Mouse (Mus musculus): ENCODE measurements around the gene Tmem72. TPM values are rescaled to one million over a fixed set of nuclear protein-coding genes. Genes with fewer than 3 reads are reported as not detected.
A peak's percentile ranks its signal among the peaks of the same experiment; 100 is the strongest.

Tmem72 gene
- polyA plus RNA-seq, 1 experiment: 0.04 TPM

DNA sequence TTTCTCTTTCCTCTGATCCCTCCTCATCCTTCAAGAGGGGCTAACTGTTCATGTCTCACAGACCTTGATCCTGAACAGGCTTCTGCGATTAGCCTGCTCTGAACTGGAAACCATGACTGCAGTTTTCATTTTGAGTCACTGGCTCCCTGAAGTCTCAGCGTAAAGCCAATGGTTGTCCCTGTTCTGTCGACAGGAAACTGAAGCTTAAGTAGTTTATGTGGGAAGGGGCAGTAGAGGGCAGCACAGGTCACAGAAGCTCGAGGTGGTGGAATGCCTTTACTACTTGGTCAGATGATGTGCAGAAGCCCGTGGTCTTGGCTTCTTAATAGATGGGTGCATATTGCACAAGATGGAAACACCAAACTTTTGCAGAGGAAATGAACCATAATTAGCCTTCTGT is 4.7 kb downstream of the Tmem72 start:
- peaks cover 6% of the 10 kb centered on the region for H3K4me1 ChIP-seq (ENCODE audit: control insufficient read depth, insufficient read depth, low read length)
- H3K36me3 ChIP-seq (ENCODE audit: control insufficient read depth, insufficient read depth, low read length): no peaks in the 10 kb centered on the region
- H3K4me3 ChIP-seq (ENCODE audit: control insufficient read depth, low read depth, low read length): no peak overlapping the region
- TF ChIP-seq CTCF (IDR thresholded peaks at IDR 0.05; ENCODE audit: control insufficient read depth, insufficient read depth, insufficient replicate concordance, low read depth, low read length): no peak
- no peak for TF ChIP-seq POLR2A (IDR thresholded peaks at IDR 0.05; ENCODE audit: control insufficient read depth, low read depth, low read length)
- no peaks in the 10 kb centered on the region for H3K27me3 ChIP-seq (ENCODE audit: control insufficient read depth, insufficient read depth, low read length)
- no peak overlapping the region for H3K27ac ChIP-seq (ENCODE audit: control insufficient read depth, insufficient read depth, low read depth, low read length)

DNA sequence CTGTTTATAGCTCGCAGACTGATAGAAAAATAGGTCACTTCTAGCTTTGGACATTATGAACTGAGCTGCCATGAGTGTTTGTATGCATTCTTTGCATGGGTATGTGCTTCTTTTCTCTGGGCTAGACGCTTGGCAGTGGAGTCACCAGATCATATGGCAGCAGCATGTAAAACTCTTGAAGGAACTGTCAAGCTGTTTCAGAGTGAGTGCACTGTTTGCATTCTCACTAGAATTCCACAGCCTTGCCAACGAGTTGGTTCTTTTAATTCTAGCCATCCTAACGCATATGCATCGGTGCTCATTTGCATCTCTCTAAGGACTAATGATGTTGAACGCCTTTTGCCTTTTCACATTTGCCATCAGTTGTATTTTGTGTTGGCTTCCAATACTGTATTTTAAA is 12.4 kb downstream of the Tmem72 start:
- Histone ChIP-seq H3K4me1 (ENCODE audit: control insufficient read depth, insufficient read depth, low read length) (no peaks in the 10 kb centered on the region), H3K27ac (ENCODE audit: control insufficient read depth, insufficient read depth, low read depth, low read length) (no peak overlapping the region), H3K27me3 (ENCODE audit: control insufficient read depth, insufficient read depth, low read length) (no peaks in the 10 kb centered on the region), H3K4me3 (ENCODE audit: control insufficient read depth, low read depth, low read length) (no peak overlapping the region), H3K36me3 (ENCODE audit: control insufficient read depth, insufficient read depth, low read length) (no peaks in the 10 kb centered on the region)
- TF ChIP-seq CTCF (IDR thresholded peaks at IDR 0.05; ENCODE audit: control insufficient read depth, insufficient read depth, insufficient replicate concordance, low read depth, low read length) (no peak), POLR2A (IDR thresholded peaks at IDR 0.05; ENCODE audit: control insufficient read depth, low read depth, low read length) (no peak)

DNA sequence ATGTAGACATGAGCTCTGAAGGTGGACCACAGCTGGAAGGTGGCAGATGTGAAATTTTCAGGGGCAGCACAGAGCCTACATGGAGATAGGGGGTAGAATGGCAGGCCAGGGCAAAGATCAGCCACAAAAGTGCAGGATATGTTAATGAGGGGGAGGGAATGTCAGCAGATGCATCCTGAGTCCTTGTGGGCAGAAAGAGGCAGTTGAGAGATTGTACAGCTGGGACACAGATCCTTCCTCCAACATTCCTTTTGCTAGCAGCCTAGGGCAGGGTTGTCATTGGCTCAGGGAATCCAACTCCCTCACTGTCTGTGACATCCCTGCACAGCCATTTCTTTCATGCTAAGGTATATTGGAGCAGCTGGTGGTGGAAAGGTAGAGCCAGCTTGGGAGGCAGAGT is 15.9 kb downstream of the Tmem72 start:
- Histone ChIP-seq H3K4me1 (ENCODE audit: control insufficient read depth, insufficient read depth, low read length) (no peaks in the 10 kb centered on the region), H3K27ac (ENCODE audit: control insufficient read depth, insufficient read depth, low read depth, low read length) (no peak overlapping the region), H3K27me3 (ENCODE audit: control insufficient read depth, insufficient read depth, low read length) (no peaks in the 10 kb centered on the region), H3K36me3 (ENCODE audit: control insufficient read depth, insufficient read depth, low read length) (no peaks in the 10 kb centered on the region), H3K4me3 (ENCODE audit: control insufficient read depth, low read depth, low read length) (no peak overlapping the region)
- TF ChIP-seq CTCF (IDR thresholded peaks at IDR 0.05; ENCODE audit: control insufficient read depth, insufficient read depth, insufficient replicate concordance, low read depth, low read length) (no peak), POLR2A (IDR thresholded peaks at IDR 0.05; ENCODE audit: control insufficient read depth, low read depth, low read length) (no peak)

DNA sequence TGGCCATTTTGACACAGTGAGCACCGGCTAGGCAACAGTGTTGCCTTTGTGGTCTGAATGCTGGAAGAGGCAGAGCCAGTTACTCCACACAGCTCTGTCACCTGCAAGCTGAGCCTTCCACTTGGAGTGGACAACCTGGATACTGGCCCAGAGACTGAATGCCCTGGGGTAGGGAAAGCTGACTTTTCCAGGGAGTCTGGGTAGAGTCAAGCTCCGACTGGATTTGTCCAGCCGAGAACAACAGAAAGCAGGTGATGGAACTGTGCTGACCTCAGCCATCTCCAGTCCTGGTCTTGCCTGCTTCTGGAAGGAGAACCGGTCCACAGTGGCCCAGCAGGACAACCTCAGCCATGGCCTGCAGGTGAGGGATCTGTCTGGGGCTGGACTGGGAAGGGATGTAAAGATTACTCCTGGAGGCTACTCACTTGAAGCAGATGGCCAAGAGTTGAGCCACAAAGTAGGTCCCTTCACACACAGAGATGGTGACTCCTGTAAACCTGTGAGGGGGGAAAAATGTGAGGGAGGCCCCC is 18.8 kb downstream of the Tmem72 start:
- no peak overlapping the region for H3K27ac ChIP-seq (ENCODE audit: control insufficient read depth, insufficient read depth, low read depth, low read length)
- no peak for TF ChIP-seq POLR2A (IDR thresholded peaks at IDR 0.05; ENCODE audit: control insufficient read depth, low read depth, low read length)
- TF ChIP-seq CTCF (IDR thresholded peaks at IDR 0.05; ENCODE audit: control insufficient read depth, insufficient read depth, insufficient replicate concordance, low read depth, low read length): no peak
- H3K4me3 ChIP-seq (ENCODE audit: control insufficient read depth, low read depth, low read length): no peak overlapping the region
- H3K4me1 ChIP-seq (ENCODE audit: control insufficient read depth, insufficient read depth, low read length): no peaks in the 10 kb centered on the region
- H3K27me3 ChIP-seq (ENCODE audit: control insufficient read depth, insufficient read depth, low read length): no peaks in the 10 kb centered on the region
- H3K36me3 ChIP-seq (ENCODE audit: control insufficient read depth, insufficient read depth, low read length): no peaks in the 10 kb centered on the region

DNA sequence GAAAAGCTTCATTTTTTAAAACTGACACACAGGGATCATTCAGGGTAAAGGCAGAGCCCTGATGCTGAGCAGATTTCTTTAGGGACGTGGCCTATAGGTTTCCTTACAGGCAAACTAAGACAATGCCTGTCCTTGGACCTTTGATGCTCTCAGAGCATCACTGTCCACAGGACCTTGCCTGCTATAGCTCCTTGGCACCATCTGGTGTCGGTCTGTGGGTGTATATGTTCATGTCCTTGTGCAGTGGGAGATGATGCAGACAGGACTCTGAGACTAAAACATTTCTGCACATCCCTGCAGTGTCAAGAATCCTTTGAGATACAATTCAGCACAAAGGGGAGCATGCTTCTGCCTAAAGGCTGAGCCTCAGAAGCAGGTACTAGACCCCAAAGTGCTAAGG is 19.3 kb downstream of the Tmem72 start:
- TF ChIP-seq POLR2A (IDR thresholded peaks at IDR 0.05; ENCODE audit: control insufficient read depth, low read depth, low read length) (no peak), CTCF (IDR thresholded peaks at IDR 0.05; ENCODE audit: control insufficient read depth, insufficient read depth, insufficient replicate concordance, low read depth, low read length) (peak; percentile 39; the same call in 1 of the 2 replicates)
- H3K27me3 ChIP-seq (ENCODE audit: control insufficient read depth, insufficient read depth, low read length): no peaks in the 10 kb centered on the region
- no peaks in the 10 kb centered on the region for H3K36me3 ChIP-seq (ENCODE audit: control insufficient read depth, insufficient read depth, low read length)
- H3K4me3 ChIP-seq (ENCODE audit: control insufficient read depth, low read depth, low read length): no peak overlapping the region
- no peaks in the 10 kb centered on the region for H3K4me1 ChIP-seq (ENCODE audit: control insufficient read depth, insufficient read depth, low read length)
- H3K27ac ChIP-seq (ENCODE audit: control insufficient read depth, insufficient read depth, low read depth, low read length): no peak overlapping the region

DNA sequence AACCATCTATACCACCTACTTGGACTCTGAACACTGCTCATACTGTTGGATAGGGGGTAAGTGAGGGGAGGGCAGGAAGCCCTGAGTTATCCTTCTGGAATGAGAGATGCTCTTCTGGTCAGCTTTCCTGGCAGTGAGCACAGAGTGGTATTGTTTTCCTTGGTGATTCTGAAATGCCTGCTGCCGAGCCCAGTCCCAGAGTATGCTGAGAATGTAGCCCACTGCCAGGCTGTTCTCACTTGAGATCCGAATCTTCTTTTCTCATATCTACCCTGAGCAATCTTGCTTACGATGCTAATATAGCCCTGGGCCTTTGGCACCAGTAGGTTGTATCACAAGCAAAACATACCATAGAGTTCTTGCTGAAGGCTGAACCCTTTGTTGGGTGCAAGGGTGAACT is 22.4 kb downstream of the Tmem72 start:
- H3K27ac ChIP-seq (ENCODE audit: control insufficient read depth, insufficient read depth, low read depth, low read length): no peak overlapping the region
- H3K4me1 ChIP-seq (ENCODE audit: control insufficient read depth, insufficient read depth, low read length): no peaks in the 10 kb centered on the region
- H3K36me3 ChIP-seq (ENCODE audit: control insufficient read depth, insufficient read depth, low read length): no peaks in the 10 kb centered on the region
- H3K4me3 ChIP-seq (ENCODE audit: control insufficient read depth, low read depth, low read length): no peak overlapping the region
- H3K27me3 ChIP-seq (ENCODE audit: control insufficient read depth, insufficient read depth, low read length): no peaks in the 10 kb centered on the region
- TF ChIP-seq POLR2A (IDR thresholded peaks at IDR 0.05; ENCODE audit: control insufficient read depth, low read depth, low read length): no peak
- TF ChIP-seq CTCF (IDR thresholded peaks at IDR 0.05; ENCODE audit: control insufficient read depth, insufficient read depth, insufficient replicate concordance, low read depth, low read length): no peak

DNA sequence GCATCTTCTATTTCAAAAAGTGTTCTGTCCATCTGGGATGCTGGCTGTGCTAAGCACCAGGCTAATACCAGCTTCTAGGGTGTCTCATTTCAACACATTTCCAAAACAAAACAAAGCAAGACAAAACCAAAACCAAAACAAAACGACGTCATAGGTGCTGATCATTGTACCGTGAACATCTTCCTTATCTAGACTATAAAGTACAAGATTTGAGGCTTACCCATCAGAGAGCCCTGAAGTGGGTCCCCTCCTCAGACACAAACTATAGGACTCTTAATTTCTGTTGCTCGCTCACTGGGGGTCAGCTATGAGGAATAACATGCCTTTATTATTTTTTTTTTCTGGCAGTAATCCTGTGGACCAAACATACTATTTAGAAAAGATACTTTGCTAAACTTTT is 23.1 kb downstream of the Tmem72 start:
- no peaks in the 10 kb centered on the region for H3K36me3 ChIP-seq (ENCODE audit: control insufficient read depth, insufficient read depth, low read length)
- H3K27me3 ChIP-seq (ENCODE audit: control insufficient read depth, insufficient read depth, low read length): no peaks in the 10 kb centered on the region
- no peaks in the 10 kb centered on the region for H3K4me1 ChIP-seq (ENCODE audit: control insufficient read depth, insufficient read depth, low read length)
- H3K27ac ChIP-seq (ENCODE audit: control insufficient read depth, insufficient read depth, low read depth, low read length): no peak overlapping the region
- H3K4me3 ChIP-seq (ENCODE audit: control insufficient read depth, low read depth, low read length): no peak overlapping the region
- TF ChIP-seq CTCF (IDR thresholded peaks at IDR 0.05; ENCODE audit: control insufficient read depth, insufficient read depth, insufficient replicate concordance, low read depth, low read length) (no peak), POLR2A (IDR thresholded peaks at IDR 0.05; ENCODE audit: control insufficient read depth, low read depth, low read length) (no peak)

DNA sequence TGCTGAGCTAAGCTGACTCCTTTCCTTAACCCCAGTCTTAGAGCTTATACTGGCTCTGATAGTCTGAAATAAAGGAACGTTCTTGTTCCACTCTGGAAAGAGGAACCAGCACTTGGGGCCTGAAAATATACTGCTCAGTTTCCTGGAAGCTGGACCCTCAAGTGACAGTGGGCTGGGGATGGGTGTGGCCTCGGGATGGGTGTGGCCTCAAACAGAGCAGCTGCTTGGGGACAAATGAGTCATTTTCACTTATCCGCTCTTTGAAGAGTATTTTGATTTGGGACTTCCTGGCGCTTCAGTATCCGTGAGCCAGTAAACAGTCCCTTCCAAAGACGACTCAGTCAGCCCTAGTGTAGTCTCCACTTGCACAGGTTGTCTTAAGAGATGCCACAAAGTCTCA is 34.4 kb downstream of the Tmem72 start:
- no peaks in the 10 kb centered on the region for H3K27me3 ChIP-seq (ENCODE audit: control insufficient read depth, insufficient read depth, low read length)
- H3K4me3 ChIP-seq (ENCODE audit: control insufficient read depth, low read depth, low read length): no peak overlapping the region
- H3K4me1 ChIP-seq (ENCODE audit: control insufficient read depth, insufficient read depth, low read length): no peaks in the 10 kb centered on the region
- TF ChIP-seq POLR2A (IDR thresholded peaks at IDR 0.05; ENCODE audit: control insufficient read depth, low read depth, low read length): no peak
- TF ChIP-seq CTCF (IDR thresholded peaks at IDR 0.05; ENCODE audit: control insufficient read depth, insufficient read depth, insufficient replicate concordance, low read depth, low read length): no peak
- no peak overlapping the region for H3K27ac ChIP-seq (ENCODE audit: control insufficient read depth, insufficient read depth, low read depth, low read length)
- no peaks in the 10 kb centered on the region for H3K36me3 ChIP-seq (ENCODE audit: control insufficient read depth, insufficient read depth, low read length)
